6 mouse cellular contexts compared by ENCODE assay signal in genomic region chr4:137082866-137083265, GRCm38 (mm10).
"Had no signal": no experiment of that assay in that cellular context is flagged by ENCODE, and none has a peak within 500 bp of the region (broad histone marks: within the 10 kb centered on the region; RNA-seq: fewer than 3 reads in every experiment).

No protein-coding gene starts in this region.

- DNase-seq: lung, adult 2 months; lung, postnatal 14 days; lung, postnatal 36 days; right cerebral cortex, postnatal 14 days; thymus, postnatal 25 days; thymus, postnatal 4 days had no signal
